In the genomic region with DNA sequence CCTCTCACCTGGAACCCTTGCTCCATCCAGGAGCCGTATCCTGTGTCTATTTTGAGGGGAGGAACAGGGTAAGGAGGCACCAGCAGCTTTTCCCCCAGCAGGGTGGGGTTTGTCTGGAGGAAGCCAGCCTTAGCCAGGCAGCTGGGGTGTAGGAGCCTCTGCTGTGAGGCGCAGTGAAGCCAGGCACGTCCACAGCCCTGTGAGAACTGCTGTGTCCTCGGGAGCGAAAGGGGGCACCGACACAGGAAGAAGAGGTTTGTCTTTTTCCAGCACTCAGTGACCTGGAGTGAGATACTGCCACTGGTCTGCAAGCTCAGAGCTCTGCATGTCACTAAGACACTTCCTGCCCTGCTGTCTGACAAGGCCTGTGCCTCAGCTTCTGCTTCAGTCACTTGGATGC, we compare ENCODE assay signal across 8 mouse cellular contexts. TPM values are rescaled to one million over a fixed set of nuclear protein-coding genes. Genes with fewer than 3 reads are reported as not detected.
DNase-seq lines count a peak whose midpoint lies in the region; ATAC-seq lines count a peak whose summit lies in the region.

No protein-coding gene starts in this region.

- ATAC-seq in lung, embryonic 15.5 days (ENCODE audit: borderline replicate concordance, extremely low read depth, low FRiP score, low TSS enrichment): no peak
- ATAC-seq in heart, embryonic 13.5 days (ENCODE audit: extremely low read depth, insufficient number of reproducible peaks, low FRiP score, low TSS enrichment): no peak
- peak; percentile 53 for ATAC-seq in liver, embryonic 12.5 days

- peak overlapping the region; percentile 41; the same call in 1 of the 2 replicates for H3K27ac ChIP-seq in lung, embryonic 15.5 days
- peak overlapping the region; percentile 76 for H3K27ac ChIP-seq in heart, embryonic 13.5 days (replicated peaks)
- H3K27ac ChIP-seq in liver, embryonic 12.5 days: peak overlapping the region; percentile 70

- no peak overlapping the region for H3K4me2 ChIP-seq in lung, embryonic 15.5 days
- H3K4me2 ChIP-seq in heart, embryonic 13.5 days: no peak overlapping the region
- H3K4me2 ChIP-seq in liver, embryonic 12.5 days: no peak overlapping the region

- H3K9ac ChIP-seq in lung, embryonic 15.5 days: no peak overlapping the region
- H3K9ac ChIP-seq in heart, embryonic 13.5 days: peak overlapping the region; percentile 52
- no peak overlapping the region for H3K9ac ChIP-seq in liver, embryonic 12.5 days

- no peaks in the 10 kb centered on the region for H3K9me3 ChIP-seq in lung, embryonic 15.5 days
- no peaks in the 10 kb centered on the region for H3K9me3 ChIP-seq in heart, embryonic 13.5 days
- no peaks in the 10 kb centered on the region for H3K9me3 ChIP-seq in liver, embryonic 12.5 days (replicated peaks)

- WGBS in lung, embryonic 15.5 days: 63% methylated on average over 6 of the region's 6 CpGs
- 43% methylated on average over 6 of the region's 6 CpGs for WGBS in heart, embryonic 13.5 days
- 21% methylated on average over 6 of the region's 6 CpGs for WGBS in liver, embryonic 12.5 days (ENCODE audit: insufficient replicate concordance)

- H3K4me3 ChIP-seq in lung, embryonic 15.5 days: no peak overlapping the region
- H3K4me3 ChIP-seq in heart, embryonic 13.5 days: no peak overlapping the region
- H3K4me3 ChIP-seq in liver, embryonic 12.5 days: no peak overlapping the region

- H3K36me3 ChIP-seq in lung, embryonic 15.5 days: peaks cover 51% of the 10 kb centered on the region
- peaks cover 63% of the 10 kb centered on the region for H3K36me3 ChIP-seq in heart, embryonic 13.5 days
- H3K36me3 ChIP-seq in liver, embryonic 12.5 days: peaks cover 51% of the 10 kb centered on the region

- peaks cover 9% of the 10 kb centered on the region for H3K4me1 ChIP-seq in lung, embryonic 15.5 days
- H3K4me1 ChIP-seq in heart, embryonic 13.5 days: peaks cover 65% of the 10 kb centered on the region
- H3K4me1 ChIP-seq in liver, embryonic 12.5 days: peaks cover 64% of the 10 kb centered on the region

- no peaks in the 10 kb centered on the region for H3K27me3 ChIP-seq in lung, embryonic 15.5 days
- no peaks in the 10 kb centered on the region for H3K27me3 ChIP-seq in heart, embryonic 13.5 days (replicated peaks)
- H3K27me3 ChIP-seq in liver, embryonic 12.5 days (replicated peaks): no peaks in the 10 kb centered on the region

- no peak for DNase-seq in lung, postnatal 36 days
- DNase-seq in cerebellum, adult 8-10 months: peak; percentile 20
- DNase-seq in frontal cortex, postnatal 10 days (ENCODE audit: low spot score in 2 of 2): no peak
- no peak for DNase-seq in left cerebral cortex, postnatal 36 days (ENCODE audit: low spot score in 2 of 2)
- DNase-seq in lung, postnatal 14 days: no peak

- intact Hi-C loops in left cerebral cortex, postnatal 36 days (cut with DNase I): no loop called here

RNA-seq across cellular contexts. Expression of a gene that starts 12.3 kb away (rescaled TPM):
- polyA plus RNA-seq in lung, embryonic 15.5 days (2015; fragmentation: Nextera tagmentation; extraction: Ambion mirVana): 7.1 and 7.5 TPM in 2 replicates
- 3.4 and 4.6 TPM in 2 replicates for polyA plus RNA-seq in heart, embryonic 13.5 days (2015; fragmentation: Nextera tagmentation; extraction: Ambion mirVana)
- polyA plus RNA-seq in liver, embryonic 12.5 days (2016; fragmentation: Nextera tagmentation; extraction: Ambion mirVana): 2.3 and 3.1 TPM in 2 replicates
- 10 to 100 TPM; 17.6 to 26.3 TPM for total RNA-seq in left cerebral cortex, postnatal 36 days (2021)
